Mouse (Mus musculus) ES-Bruce4 (cell line): ENCODE measurements at regions not wholly inside any gene's neighbourhood (a gene's known extent, or its start where the extent isn't known, plus 50 kb on each side); places are given as distances from the start of the nearest gene placed in this dataset.

Experiments used
- CTCF ChIP-seq: IDR thresholded peaks from one replicate; pipeline ENCODE4 v1.8.1; 2011; ENCODE audit warnings: low read depth, low read length
- EP300 ChIP-seq: IDR thresholded peaks from 2 replicates; pipeline ENCODE4 v1.6.1; 2011; ENCODE audit warnings: low read depth, low read length; ENCODE audit not compliant: insufficient read depth

GRCm38 (mm10) chr8:90134626-90135025, 213.5 kb downstream of the Tox3 start:
- no peak for TF ChIP-seq EP300
- no peak for TF ChIP-seq CTCF
